Mouse (Mus musculus): ENCODE results near the gene Hexim1. TPM values are rescaled to one million over a fixed set of nuclear protein-coding genes. Genes with fewer than 3 reads are reported as not detected.

The Hexim1 gene
- polyA plus RNA-seq, 1 experiment = 28.8 TPM

GRCm38 (mm10) chr11:103093306-103093705 is 22.7 kb upstream of the Hexim1 start:
- H3K4me3 ChIP-seq (replicated peaks; ENCODE audit: insufficient read depth, low read depth, low read length) = no peak overlapping the region
- 93% methylated on average over 7 of the region's 7 CpGs for WGBS
- no peak for DNase-seq
- H3K27me3 ChIP-seq (ENCODE audit: control insufficient read depth, insufficient read depth, low read length) = no peaks in the 10 kb centered on the region
- no peak for TF ChIP-seq POLR2A (IDR thresholded peaks at IDR 0.05; ENCODE audit: borderline replicate concordance, insufficient read depth, low read length)
- TF ChIP-seq CTCF (IDR thresholded peaks at IDR 0.05; ENCODE audit: borderline replicate concordance, insufficient read depth, low read depth, low read length) = no peak
- H3K27ac ChIP-seq (ENCODE audit: insufficient read depth, low read length) = no peak overlapping the region
- H3K4me1 ChIP-seq (ENCODE audit: control insufficient read depth, insufficient read depth, low read length) = no peaks in the 10 kb centered on the region; the same call in 1 of the 2 replicates

GRCm38 (mm10) chr11:103093862-103094833 is 21.9 kb upstream of the Hexim1 start:
- no peak for DNase-seq
- H3K27me3 ChIP-seq (ENCODE audit: control insufficient read depth, insufficient read depth, low read length) = no peaks in the 10 kb centered on the region
- 81% methylated on average over 20 of the region's 20 CpGs for WGBS

GRCm38 (mm10) chr11:103095107-103095670 is 20.8 kb upstream of the Hexim1 start:
- DNase-seq = no peak
- no peaks in the 10 kb centered on the region for H3K27me3 ChIP-seq (ENCODE audit: control insufficient read depth, insufficient read depth, low read length)
- H3K4me1 ChIP-seq (ENCODE audit: control insufficient read depth, insufficient read depth, low read length) = no peaks in the 10 kb centered on the region; the same call in 1 of the 2 replicates
- H3K27ac ChIP-seq (ENCODE audit: insufficient read depth, low read length) = no peak overlapping the region
- no peak overlapping the region for H3K4me3 ChIP-seq (replicated peaks; ENCODE audit: insufficient read depth, low read depth, low read length)
- TF ChIP-seq CTCF (IDR thresholded peaks at IDR 0.05; ENCODE audit: borderline replicate concordance, insufficient read depth, low read depth, low read length) (no peak), POLR2A (IDR thresholded peaks at IDR 0.05; ENCODE audit: borderline replicate concordance, insufficient read depth, low read length) (no peak)
- WGBS = 74% methylated on average over 9 of the region's 9 CpGs

More at GRCm38 (mm10) chr11:103093862-103094833, 21.9 kb upstream of the Hexim1 start:
- no peak overlapping the region for H3K4me3 ChIP-seq (replicated peaks; ENCODE audit: insufficient read depth, low read depth, low read length)
- TF ChIP-seq POLR2A (IDR thresholded peaks at IDR 0.05; ENCODE audit: borderline replicate concordance, insufficient read depth, low read length) = no peak
- TF ChIP-seq CTCF (IDR thresholded peaks at IDR 0.05; ENCODE audit: borderline replicate concordance, insufficient read depth, low read depth, low read length) = no peak
- no peaks in the 10 kb centered on the region; the same call in 1 of the 2 replicates for H3K4me1 ChIP-seq (ENCODE audit: control insufficient read depth, insufficient read depth, low read length)
- H3K27ac ChIP-seq (ENCODE audit: insufficient read depth, low read length) = no peak overlapping the region

GRCm38 (mm10) chr11:103095801-103096200 is 20.2 kb upstream of the Hexim1 start:
- no peak for TF ChIP-seq CTCF (IDR thresholded peaks at IDR 0.05; ENCODE audit: borderline replicate concordance, insufficient read depth, low read depth, low read length)
- TF ChIP-seq POLR2A (IDR thresholded peaks at IDR 0.05; ENCODE audit: borderline replicate concordance, insufficient read depth, low read length) = no peak
- DNase-seq = no peak
- Histone ChIP-seq H3K4me3 (replicated peaks; ENCODE audit: insufficient read depth, low read depth, low read length) (no peak overlapping the region), H3K27me3 (ENCODE audit: control insufficient read depth, insufficient read depth, low read length) (no peaks in the 10 kb centered on the region), H3K27ac (ENCODE audit: insufficient read depth, low read length) (no peak overlapping the region), H3K4me1 (ENCODE audit: control insufficient read depth, insufficient read depth, low read length) (no peaks in the 10 kb centered on the region; the same call in 1 of the 2 replicates)
- WGBS = 72% methylated on average over 6 of the region's 6 CpGs

- WGBS = 58% methylated on average over 22 of the region's 22 CpGs
- no peaks in the 10 kb centered on the region for H3K27me3 ChIP-seq (ENCODE audit: control insufficient read depth, insufficient read depth, low read length)
- H3K27ac ChIP-seq (ENCODE audit: insufficient read depth, low read length) = no peak overlapping the region
- no peaks in the 10 kb centered on the region; the same call in 1 of the 2 replicates for H3K4me1 ChIP-seq (ENCODE audit: control insufficient read depth, insufficient read depth, low read length)
- no peak for DNase-seq
- no peak overlapping the region for H3K4me3 ChIP-seq (replicated peaks; ENCODE audit: insufficient read depth, low read depth, low read length)
- no peak for TF ChIP-seq POLR2A (IDR thresholded peaks at IDR 0.05; ENCODE audit: borderline replicate concordance, insufficient read depth, low read length)
- TF ChIP-seq CTCF (IDR thresholded peaks at IDR 0.05; ENCODE audit: borderline replicate concordance, insufficient read depth, low read depth, low read length) = no peak
These were observed 18.8 kb upstream of the Hexim1 start for GRCm38 (mm10) chr11:103096979-103097894.

GRCm38 (mm10) chr11:103098531-103099190 is 17.4 kb upstream of the Hexim1 start:
- DNase-seq = no peak
- TF ChIP-seq CTCF (IDR thresholded peaks at IDR 0.05; ENCODE audit: borderline replicate concordance, insufficient read depth, low read depth, low read length) = no peak
- no peak for TF ChIP-seq POLR2A (IDR thresholded peaks at IDR 0.05; ENCODE audit: borderline replicate concordance, insufficient read depth, low read length)
- Histone ChIP-seq H3K27me3 (ENCODE audit: control insufficient read depth, insufficient read depth, low read length) (no peaks in the 10 kb centered on the region), H3K4me1 (ENCODE audit: control insufficient read depth, insufficient read depth, low read length) (peaks cover 2% of the 10 kb centered on the region), H3K27ac (ENCODE audit: insufficient read depth, low read length) (no peak overlapping the region), H3K4me3 (replicated peaks; ENCODE audit: insufficient read depth, low read depth, low read length) (no peak overlapping the region)
- WGBS = 68% methylated on average over 11 of the region's 11 CpGs

All from cerebellum, adult 2 months (tissue).